Mouse (Mus musculus): ENCODE measurements around the gene Bbs7. TPM values are rescaled to one million over a fixed set of nuclear protein-coding genes. Genes with fewer than 3 reads are reported as not detected.

Bbs7 gene
- polyA plus RNA-seq, 1 experiment from 2014 or later: 17.1 TPM

- DNase-seq (ENCODE audit: low spot score): no peak
- Histone ChIP-seq H3K36me3 (no peaks in the 10 kb centered on the region), H3K4me3 (no peak overlapping the region), H3K9me3 (no peaks in the 10 kb centered on the region), H3K4me1 (replicated peaks) (peaks cover 5% of the 10 kb centered on the region), H3K27me3 (ENCODE audit: insufficient read depth, poor library complexity, severe bottlenecking) (peaks cover 4% of the 10 kb centered on the region), H3K27ac (no peak overlapping the region)
- whole genome bisulfite sequencing: 80% methylated on average over 4 of the region's 4 CpGs
Measured at GRCm38 (mm10) chr3:36537701-36538470, 75.4 kb downstream of the Bbs7 start.

- 93% methylated on average over 12 of the region's 12 CpGs for WGBS
Measured at GRCm38 (mm10) chr3:36536041-36536440, 77.2 kb downstream of the Bbs7 start.

DNA sequence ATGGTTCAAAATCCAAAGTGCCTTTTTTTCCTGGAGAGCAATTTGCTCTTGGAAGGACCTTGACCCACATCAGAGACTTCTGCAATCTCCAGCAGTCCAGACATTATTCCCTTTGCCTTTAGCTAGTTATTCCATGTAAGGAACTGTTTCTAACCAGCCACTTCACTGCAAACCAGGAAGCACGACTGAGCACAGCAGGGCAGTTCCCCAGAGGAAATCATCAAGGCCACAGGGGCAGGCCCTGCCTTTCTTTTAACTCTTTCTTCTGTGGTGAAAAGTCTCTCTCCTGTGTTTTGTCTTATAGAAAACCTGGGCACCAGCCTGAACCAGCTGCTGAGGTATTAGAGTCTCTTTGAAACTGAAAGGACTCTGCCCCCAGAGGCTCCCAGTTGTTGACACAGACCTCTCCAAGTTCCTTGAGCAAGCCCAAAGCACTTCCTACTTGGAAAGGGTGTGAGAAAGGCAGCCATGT, 80.0 kb downstream of the Bbs7 start:
- 4% methylated on average over 1 of the region's 1 CpGs for WGBS
- Histone ChIP-seq H3K27ac (no peak overlapping the region), H3K4me3 (no peak overlapping the region), H3K4me1 (replicated peaks) (peaks cover 12% of the 10 kb centered on the region), H3K27me3 (ENCODE audit: insufficient read depth, poor library complexity, severe bottlenecking) (peaks cover 30% of the 10 kb centered on the region), H3K9me3 (no peaks in the 10 kb centered on the region), H3K36me3 (no peaks in the 10 kb centered on the region)
- no peak for DNase-seq (ENCODE audit: low spot score)

More at GRCm38 (mm10) chr3:36536041-36536440, 77.2 kb downstream of the Bbs7 start:
- Histone ChIP-seq H3K36me3 (no peaks in the 10 kb centered on the region), H3K4me3 (no peak overlapping the region), H3K27me3 (ENCODE audit: insufficient read depth, poor library complexity, severe bottlenecking) (peaks cover 21% of the 10 kb centered on the region), H3K9me3 (no peaks in the 10 kb centered on the region), H3K27ac (no peak overlapping the region), H3K4me1 (replicated peaks) (peaks cover 12% of the 10 kb centered on the region)
- DNase-seq (ENCODE audit: low spot score): no peak

- DNase-seq (ENCODE audit: low spot score): no peak
- Histone ChIP-seq H3K9me3 (no peaks in the 10 kb centered on the region), H3K27ac (no peak overlapping the region), H3K4me1 (replicated peaks) (peaks cover 12% of the 10 kb centered on the region), H3K4me3 (no peak overlapping the region), H3K36me3 (no peaks in the 10 kb centered on the region), H3K27me3 (ENCODE audit: insufficient read depth, poor library complexity, severe bottlenecking) (peaks cover 30% of the 10 kb centered on the region)
- 40% methylated on average over 7 of the region's 7 CpGs for WGBS
Measured at GRCm38 (mm10) chr3:36532738-36533137, 80.5 kb downstream of the Bbs7 start.

- Histone ChIP-seq H3K27ac (no peak overlapping the region), H3K27me3 (ENCODE audit: insufficient read depth, poor library complexity, severe bottlenecking) (peaks cover 30% of the 10 kb centered on the region), H3K4me1 (replicated peaks) (peaks cover 12% of the 10 kb centered on the region), H3K4me3 (peak overlapping the region; percentile 39), H3K36me3 (no peaks in the 10 kb centered on the region), H3K9me3 (no peaks in the 10 kb centered on the region)
- 14% methylated on average over 18 of the region's 18 CpGs for WGBS
- DNase-seq (ENCODE audit: low spot score): peak; percentile 22
Measured at GRCm38 (mm10) chr3:36531979-36532542, 81.2 kb downstream of the Bbs7 start.

DNA sequence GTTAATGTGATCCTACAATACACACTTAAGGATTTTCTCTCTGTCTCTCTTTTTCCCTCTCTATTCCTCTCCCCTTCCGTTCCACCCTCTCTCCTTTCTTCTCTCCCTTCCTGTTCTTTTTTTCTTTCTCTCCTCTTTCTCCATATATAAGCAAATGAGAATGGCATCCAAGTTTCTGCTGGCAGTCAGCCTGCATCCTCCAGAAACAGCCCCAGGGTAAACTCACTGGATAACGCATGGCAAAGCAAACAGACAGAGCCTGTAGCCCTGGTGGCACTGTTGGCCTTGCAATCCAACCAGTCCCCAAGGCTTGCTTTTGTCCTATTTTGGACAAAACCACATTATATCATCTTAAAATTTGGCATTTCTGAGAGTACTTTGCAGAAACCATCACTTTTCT, 82.0 kb downstream of the Bbs7 start:
- H3K36me3 ChIP-seq: no peaks in the 10 kb centered on the region
- WGBS: 41% methylated on average over 2 of the region's 2 CpGs
- peaks cover 30% of the 10 kb centered on the region for H3K27me3 ChIP-seq (ENCODE audit: insufficient read depth, poor library complexity, severe bottlenecking)
- no peak overlapping the region for H3K27ac ChIP-seq
- DNase-seq (ENCODE audit: low spot score): no peak
- no peak overlapping the region for H3K4me3 ChIP-seq
- peaks cover 12% of the 10 kb centered on the region for H3K4me1 ChIP-seq (replicated peaks)
- no peaks in the 10 kb centered on the region for H3K9me3 ChIP-seq

GRCm38 (mm10) chr3:36530781-36531180, 82.5 kb downstream of the Bbs7 start:
- no peak overlapping the region for H3K27ac ChIP-seq
- H3K9me3 ChIP-seq: no peaks in the 10 kb centered on the region
- peaks cover 30% of the 10 kb centered on the region for H3K27me3 ChIP-seq (ENCODE audit: insufficient read depth, poor library complexity, severe bottlenecking)
- WGBS: 74% methylated on average over 5 of the region's 5 CpGs
- no peak overlapping the region for H3K4me3 ChIP-seq
- H3K36me3 ChIP-seq: no peaks in the 10 kb centered on the region
- H3K4me1 ChIP-seq (replicated peaks): peaks cover 12% of the 10 kb centered on the region
- DNase-seq (ENCODE audit: low spot score): no peak

GRCm38 (mm10) chr3:36530345-36530744, 82.9 kb downstream of the Bbs7 start:
- DNase-seq (ENCODE audit: low spot score): no peak
- no peaks in the 10 kb centered on the region for H3K36me3 ChIP-seq
- H3K27ac ChIP-seq: no peak overlapping the region
- no peak overlapping the region for H3K4me3 ChIP-seq
- peaks cover 30% of the 10 kb centered on the region for H3K27me3 ChIP-seq (ENCODE audit: insufficient read depth, poor library complexity, severe bottlenecking)
- 93% methylated on average over 6 of the region's 6 CpGs for WGBS
- H3K9me3 ChIP-seq: no peaks in the 10 kb centered on the region
- H3K4me1 ChIP-seq (replicated peaks): peaks cover 12% of the 10 kb centered on the region

DNA sequence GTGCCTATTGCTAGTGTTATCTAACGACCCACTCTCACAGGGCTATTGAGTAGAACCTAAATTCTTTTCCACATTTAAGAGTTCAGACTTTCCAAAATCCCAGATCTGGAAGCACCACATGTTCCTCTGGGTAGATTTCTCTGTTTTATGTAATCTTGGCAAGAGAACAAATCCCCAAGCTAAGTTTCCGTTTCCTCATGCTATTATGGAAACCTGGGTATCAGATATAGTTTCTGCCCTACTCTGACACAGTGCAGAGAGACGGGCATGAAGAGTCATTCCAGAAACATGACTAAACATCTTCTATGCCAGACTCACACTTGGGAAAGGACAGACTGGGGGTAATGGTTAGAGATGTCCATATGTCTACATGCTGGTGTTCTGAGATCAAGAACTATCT, 88.8 kb downstream of the Bbs7 start:
- peaks cover 15% of the 10 kb centered on the region for H3K4me1 ChIP-seq (replicated peaks)
- H3K9me3 ChIP-seq: no peaks in the 10 kb centered on the region
- WGBS: 88% methylated on average over 3 of the region's 3 CpGs
- no peak overlapping the region for H3K4me3 ChIP-seq
- no peak for DNase-seq (ENCODE audit: low spot score)
- no peaks in the 10 kb centered on the region for H3K36me3 ChIP-seq
- H3K27me3 ChIP-seq (ENCODE audit: insufficient read depth, poor library complexity, severe bottlenecking): peaks cover 41% of the 10 kb centered on the region
- H3K27ac ChIP-seq: no peak overlapping the region

Other genes with a start within 250 kb of the Bbs7 start
- gene Anxa5, start 137.6 kb downstream of the Bbs7 start, polyA plus RNA-seq (2016; fragmentation: Nextera tagmentation; extraction: Ambion mirVana): 115 and 120 TPM in 2 replicates
- 0.36 and 0.63 TPM in 2 replicates for gene 1810062G17Rik, start 137.5 kb downstream of the Bbs7 start, polyA plus RNA-seq (2016; fragmentation: Nextera tagmentation; extraction: Ambion mirVana)
- gene Gm11549, start 91.7 kb downstream of the Bbs7 start, polyA plus RNA-seq (2016; fragmentation: Nextera tagmentation; extraction: Ambion mirVana): 0.07 and 0.50 TPM in 2 replicates
- 91.7 and 101 TPM in 2 replicates for gene Exosc9, start 60.9 kb downstream of the Bbs7 start, polyA plus RNA-seq (2016; fragmentation: Nextera tagmentation; extraction: Ambion mirVana)
- gene Ccna2, start 41.3 kb downstream of the Bbs7 start, polyA plus RNA-seq (2016; fragmentation: Nextera tagmentation; extraction: Ambion mirVana): 217 and 241 TPM in 2 replicates
- gene Trpc3, start 76.7 kb upstream of the Bbs7 start, polyA plus RNA-seq (2016; fragmentation: Nextera tagmentation; extraction: Ambion mirVana): 2.4 and 3.5 TPM in 2 replicates
- gene 4932438A13Rik, start 249.6 kb upstream of the Bbs7 start, polyA plus RNA-seq (2016; fragmentation: Nextera tagmentation; extraction: Ambion mirVana): 37.6 and 38.6 TPM in 2 replicates

Data from hindbrain, embryonic 10.5 days (tissue).